Mouse (Mus musculus): Measurements from ENCODE around the gene Kcnq4. TPM values are rescaled to one million over a fixed set of nuclear protein-coding genes. Genes with fewer than 3 reads are reported as not detected.

Gene Kcnq4
- polyA plus RNA-seq, 1 experiment: 0.86 TPM

DNA sequence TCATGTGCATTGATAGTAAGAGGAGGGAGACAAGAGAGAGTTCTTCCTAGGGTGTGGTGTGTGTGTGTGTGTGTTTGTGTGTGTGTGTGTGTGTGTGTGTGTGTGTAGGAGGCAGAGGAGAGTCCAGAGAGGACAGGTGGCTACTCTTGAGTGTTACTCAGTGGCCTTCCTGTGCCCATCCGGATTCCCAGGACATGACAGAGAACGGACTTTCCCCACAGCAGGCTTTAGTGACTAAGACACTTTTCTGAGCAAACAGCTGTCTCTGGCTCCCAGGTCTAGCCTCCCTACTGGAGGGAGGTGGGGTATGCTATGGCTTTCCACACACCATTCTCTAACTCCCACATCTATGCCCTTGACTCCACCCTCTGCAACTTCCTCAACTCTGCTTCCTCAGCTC lies 1.2 kb upstream of the Kcnq4 start:
- Histone ChIP-seq H3K36me3 (ENCODE audit: control insufficient read depth, insufficient read depth, low read length) (no peaks in the 10 kb centered on the region), H3K4me3 (ENCODE audit: insufficient read depth, low read depth, low read length) (no peak overlapping the region), H3K27ac (ENCODE audit: insufficient read depth, low read depth, low read length) (no peak overlapping the region), H3K4me1 (ENCODE audit: control insufficient read depth, insufficient read depth, low read length) (no peaks in the 10 kb centered on the region), H3K27me3 (replicated peaks; ENCODE audit: control insufficient read depth, insufficient read depth, low read length) (no peaks in the 10 kb centered on the region; the same call in 1 of the 2 replicates)
- WGBS: 77% methylated on average over 2 of the region's 2 CpGs
- no peak for DNase-seq
- no peak for TF ChIP-seq CTCF (conservative IDR thresholded peaks at IDR 0.05; ENCODE audit: insufficient read depth, insufficient read length, low read depth, low read length)
- no peak for TF ChIP-seq POLR2A (IDR thresholded peaks at IDR 0.05; ENCODE audit: low read depth, low read length)

DNA sequence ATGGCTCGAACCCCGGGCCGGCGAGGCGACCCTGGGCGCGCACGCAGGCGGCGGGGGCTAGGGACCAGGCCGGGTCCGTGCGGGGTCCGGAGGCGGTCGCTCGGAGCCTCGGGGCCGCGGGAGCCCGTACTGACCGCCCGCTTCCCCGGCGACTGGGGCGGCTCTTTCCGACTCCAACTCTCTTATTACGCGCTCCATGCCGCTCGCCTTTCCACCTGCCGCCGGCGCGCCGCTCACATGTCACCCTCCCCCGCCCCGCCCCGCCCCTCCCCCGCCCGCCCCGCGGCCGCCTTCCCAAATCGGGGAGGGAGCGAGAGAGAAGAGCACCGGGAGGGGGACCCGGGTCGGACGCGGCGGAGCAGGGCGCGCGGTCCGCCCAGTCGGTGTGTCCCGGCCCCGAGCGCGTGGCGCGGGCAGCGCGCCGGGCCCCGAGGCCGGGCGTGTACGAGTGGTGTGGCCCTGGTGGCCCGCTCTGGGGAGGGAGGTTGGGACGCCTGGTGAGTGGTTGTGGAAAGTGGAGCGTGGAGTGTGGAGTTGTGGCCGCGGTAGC lies 1.1 kb downstream of the Kcnq4 start:
- peak; percentile 24 for DNase-seq
- Histone ChIP-seq H3K4me3 (ENCODE audit: insufficient read depth, low read depth, low read length) (peak overlapping the region; percentile 12), H3K4me1 (ENCODE audit: control insufficient read depth, insufficient read depth, low read length) (no peaks in the 10 kb centered on the region), H3K27ac (ENCODE audit: insufficient read depth, low read depth, low read length) (no peak overlapping the region), H3K27me3 (replicated peaks; ENCODE audit: control insufficient read depth, insufficient read depth, low read length) (no peaks in the 10 kb centered on the region; the same call in 1 of the 2 replicates), H3K36me3 (ENCODE audit: control insufficient read depth, insufficient read depth, low read length) (no peaks in the 10 kb centered on the region)
- 1% methylated on average over 69 of the region's 75 CpGs for WGBS
- TF ChIP-seq CTCF (conservative IDR thresholded peaks at IDR 0.05; ENCODE audit: insufficient read depth, insufficient read length, low read depth, low read length) (no peak), POLR2A (IDR thresholded peaks at IDR 0.05; ENCODE audit: low read depth, low read length) (no peak)

DNA sequence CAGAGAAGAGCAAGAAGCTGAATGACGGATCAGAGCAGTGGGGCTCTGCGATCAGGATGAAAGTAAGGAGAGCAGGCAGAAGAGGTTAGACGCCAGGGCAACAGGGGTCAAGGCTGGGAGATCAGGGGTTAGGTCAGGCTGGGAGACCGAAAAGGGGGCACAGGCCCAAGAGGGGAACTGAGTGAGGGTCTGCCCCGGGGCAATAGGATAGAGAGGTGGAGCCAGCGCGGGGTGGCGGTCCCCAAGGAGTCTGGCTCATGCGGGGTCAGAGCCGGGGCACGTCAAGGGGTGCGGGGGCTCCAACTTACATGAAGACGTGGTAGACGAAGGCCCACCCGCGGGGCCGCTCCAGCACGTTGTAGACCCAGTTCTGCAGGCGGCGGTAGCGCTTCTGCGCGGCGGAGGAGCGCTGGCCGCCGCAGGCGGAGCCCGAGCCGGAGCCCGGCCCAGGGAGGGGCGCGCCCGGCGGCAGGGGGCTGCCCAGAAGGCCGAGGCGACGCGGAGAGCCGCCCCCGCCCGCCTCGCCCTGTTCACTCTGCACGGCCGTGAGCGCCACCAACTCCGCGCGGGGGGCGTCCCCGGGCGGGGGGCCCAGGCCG lies 1.8 kb downstream of the Kcnq4 start:
- WGBS: 11% methylated on average over 53 of the region's 53 CpGs
- Histone ChIP-seq H3K4me1 (ENCODE audit: control insufficient read depth, insufficient read depth, low read length) (no peaks in the 10 kb centered on the region), H3K36me3 (ENCODE audit: control insufficient read depth, insufficient read depth, low read length) (no peaks in the 10 kb centered on the region), H3K27me3 (replicated peaks; ENCODE audit: control insufficient read depth, insufficient read depth, low read length) (no peaks in the 10 kb centered on the region; the same call in 1 of the 2 replicates), H3K4me3 (ENCODE audit: insufficient read depth, low read depth, low read length) (peak overlapping the region; percentile 12; the same call in 1 of the 2 replicates), H3K27ac (ENCODE audit: insufficient read depth, low read depth, low read length) (no peak overlapping the region)
- DNase-seq: no peak
- TF ChIP-seq CTCF (conservative IDR thresholded peaks at IDR 0.05; ENCODE audit: insufficient read depth, insufficient read length, low read depth, low read length) (no peak), POLR2A (IDR thresholded peaks at IDR 0.05; ENCODE audit: low read depth, low read length) (no peak)

DNA sequence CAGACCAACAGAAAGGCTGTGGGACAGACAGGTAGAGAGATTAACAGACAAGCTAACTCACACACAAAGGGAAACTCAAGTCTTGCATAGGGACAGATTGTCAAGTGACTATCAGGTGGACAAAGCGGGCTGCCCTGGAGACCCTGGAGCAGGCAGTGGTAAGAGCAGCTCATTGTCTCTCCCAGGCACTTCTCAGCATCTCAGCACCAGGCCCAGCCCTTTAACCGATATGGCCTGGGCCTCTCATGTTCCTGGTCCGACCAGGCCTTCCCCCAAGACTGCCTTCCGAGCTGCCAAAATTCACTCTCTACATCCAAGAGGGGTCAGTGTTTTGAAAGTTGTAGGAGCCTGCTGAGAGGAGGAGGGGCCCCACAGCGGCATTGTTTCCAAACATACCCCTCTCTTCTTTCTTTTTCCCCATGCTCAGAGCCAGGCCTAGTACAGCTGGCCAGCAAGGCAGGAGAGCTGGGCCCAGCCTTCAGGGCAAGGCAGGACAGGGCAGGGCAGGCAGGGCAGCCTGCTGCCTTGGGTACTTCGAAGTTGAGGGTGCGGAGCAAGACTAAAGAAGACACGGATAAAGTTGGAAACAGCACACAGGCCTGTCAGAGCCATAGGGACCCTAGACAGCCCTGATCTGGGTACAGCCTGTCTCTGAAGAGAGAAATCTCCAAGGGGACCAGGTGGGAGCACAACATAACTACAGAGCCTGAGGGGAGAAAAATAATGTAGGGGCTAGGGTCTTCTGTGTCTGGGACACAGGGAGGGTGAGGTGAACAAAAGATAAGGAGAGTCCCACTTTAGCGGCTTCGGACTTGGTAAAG lies 2.5 kb downstream of the Kcnq4 start:
- 78% methylated on average over 10 of the region's 10 CpGs for WGBS
- no peaks in the 10 kb centered on the region; the same call in 1 of the 2 replicates for H3K27me3 ChIP-seq (replicated peaks; ENCODE audit: control insufficient read depth, insufficient read depth, low read length)
- H3K27ac ChIP-seq (ENCODE audit: insufficient read depth, low read depth, low read length): no peak overlapping the region
- TF ChIP-seq CTCF (conservative IDR thresholded peaks at IDR 0.05; ENCODE audit: insufficient read depth, insufficient read length, low read depth, low read length) (no peak), POLR2A (IDR thresholded peaks at IDR 0.05; ENCODE audit: low read depth, low read length) (no peak)
- no peak overlapping the region for H3K4me3 ChIP-seq (ENCODE audit: insufficient read depth, low read depth, low read length)
- no peaks in the 10 kb centered on the region for H3K4me1 ChIP-seq (ENCODE audit: control insufficient read depth, insufficient read depth, low read length)
- no peak for DNase-seq
- H3K36me3 ChIP-seq (ENCODE audit: control insufficient read depth, insufficient read depth, low read length): no peaks in the 10 kb centered on the region

DNA sequence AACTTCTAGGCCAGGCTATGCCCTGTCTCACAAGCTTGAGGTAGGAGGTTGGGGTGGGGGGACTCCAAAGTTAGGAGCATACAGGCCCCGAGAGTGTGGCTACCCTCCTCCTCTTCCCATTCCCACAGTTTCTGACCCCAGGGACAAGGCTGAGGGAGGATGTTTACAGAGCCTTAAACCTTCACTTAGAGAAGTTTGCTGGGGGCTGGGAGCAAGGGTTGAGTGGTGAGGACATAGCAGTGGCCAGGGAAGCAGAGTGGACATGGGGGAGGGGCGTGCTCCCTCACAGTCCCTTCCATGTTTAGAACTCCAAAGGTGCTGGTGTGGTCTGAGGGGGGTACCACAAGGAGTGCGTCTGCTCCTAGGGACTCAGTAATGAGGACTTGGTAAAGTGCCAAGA lies 4.8 kb downstream of the Kcnq4 start:
- 76% methylated on average over 3 of the region's 3 CpGs for WGBS
- DNase-seq: no peak
- H3K27me3 ChIP-seq (replicated peaks; ENCODE audit: control insufficient read depth, insufficient read depth, low read length): no peaks in the 10 kb centered on the region; the same call in 1 of the 2 replicates
- TF ChIP-seq POLR2A (IDR thresholded peaks at IDR 0.05; ENCODE audit: low read depth, low read length): no peak
- no peak for TF ChIP-seq CTCF (conservative IDR thresholded peaks at IDR 0.05; ENCODE audit: insufficient read depth, insufficient read length, low read depth, low read length)
- no peak overlapping the region for H3K27ac ChIP-seq (ENCODE audit: insufficient read depth, low read depth, low read length)
- H3K4me3 ChIP-seq (ENCODE audit: insufficient read depth, low read depth, low read length): no peak overlapping the region
- no peaks in the 10 kb centered on the region for H3K4me1 ChIP-seq (ENCODE audit: control insufficient read depth, insufficient read depth, low read length)
- H3K36me3 ChIP-seq (ENCODE audit: control insufficient read depth, insufficient read depth, low read length): no peaks in the 10 kb centered on the region

DNA sequence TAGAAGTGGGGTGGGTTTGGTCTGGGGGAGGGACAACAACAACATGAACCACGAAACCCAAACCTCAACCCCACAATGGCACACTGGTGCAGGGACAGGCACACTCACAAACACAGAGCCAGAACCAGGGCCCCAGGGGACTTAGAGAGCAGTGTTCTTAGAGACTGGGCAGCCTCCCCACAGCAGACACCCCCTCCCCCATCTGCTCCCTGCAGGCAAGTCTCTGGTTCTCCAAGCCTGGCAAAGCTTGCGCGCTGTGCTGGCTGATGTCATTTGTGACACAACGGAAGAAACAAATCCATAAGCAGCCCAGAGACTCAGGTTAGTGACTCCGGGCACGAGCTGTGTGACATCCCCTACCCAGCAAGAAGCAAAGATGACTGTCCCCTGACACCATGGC lies 7.1 kb downstream of the Kcnq4 start:
- Histone ChIP-seq H3K27me3 (replicated peaks; ENCODE audit: control insufficient read depth, insufficient read depth, low read length) (no peaks in the 10 kb centered on the region), H3K4me3 (ENCODE audit: insufficient read depth, low read depth, low read length) (no peak overlapping the region), H3K4me1 (ENCODE audit: control insufficient read depth, insufficient read depth, low read length) (no peaks in the 10 kb centered on the region), H3K27ac (ENCODE audit: insufficient read depth, low read depth, low read length) (no peak overlapping the region), H3K36me3 (ENCODE audit: control insufficient read depth, insufficient read depth, low read length) (no peaks in the 10 kb centered on the region)
- 90% methylated on average over 6 of the region's 6 CpGs for WGBS
- DNase-seq: no peak
- no peak for TF ChIP-seq POLR2A (IDR thresholded peaks at IDR 0.05; ENCODE audit: low read depth, low read length)
- TF ChIP-seq CTCF (conservative IDR thresholded peaks at IDR 0.05; ENCODE audit: insufficient read depth, insufficient read length, low read depth, low read length): no peak
